Mouse (Mus musculus) midbrain, embryonic 14.5 days (tissue): ENCODE results near the gene Tmem25. TPM values are rescaled to one million over a fixed set of nuclear protein-coding genes. Genes with fewer than 3 reads are reported as not detected.
"Not testable (repeated sequence)": the region's sequence is repeated elsewhere in the genome, so short reads cannot be mapped to it uniquely, and the experiment has no call there.

Source experiments
- ATAC-seq: fragments of 200-750 bp; cut with Nextera tagmentation; 2 replicates; pipeline ENCODE4 v1.8.0; 2017; ENCODE audit warnings: moderate number of reproducible peaks, moderate library complexity; ENCODE audit not compliant: low FRiP score, low TSS enrichment
- DNase-seq: peaks from one replicate; pipeline ENCODE4 v3.0.0-alpha.2; 2015
- H3K27ac ChIP-seq: fragments of 300-500 bp; sonication (generic); replicated peaks from 2 replicates; pipeline ENCODE4 v1.5.1; 2014; ENCODE audit warnings: mild to moderate bottlenecking, low read depth, low read length, moderate library complexity
- H3K27me3 ChIP-seq: fragments of 300-500 bp; sonication (generic); 2 replicates; pipeline ENCODE4 v1.6.1; 2014; ENCODE audit warnings: low read length, control low read depth, mixed read lengths; ENCODE audit not compliant: control insufficient read depth, insufficient read depth
- H3K36me3 ChIP-seq: fragments of 300-500 bp; sonication (generic); 2 replicates; pipeline ENCODE4 v1.6.1; 2014; ENCODE audit warnings: low read length, control low read depth; ENCODE audit not compliant: control insufficient read depth, insufficient read depth
- H3K4me1 ChIP-seq: fragments of 300-500 bp; sonication (generic); 2 replicates; pipeline ENCODE4 v1.6.1; 2014; ENCODE audit warnings: mild to moderate bottlenecking, antibody characterized with exemption, low read length, control low read depth; ENCODE audit not compliant: control insufficient read depth, insufficient read depth
- H3K4me2 ChIP-seq: fragments of 300-500 bp; sonication (generic); 2 replicates; pipeline ENCODE4 v1.6.1; 2014; ENCODE audit warnings: mild to moderate bottlenecking, low read length, moderate library complexity
- H3K4me3 ChIP-seq: fragments of 300-500 bp; sonication (generic); replicated peaks from 2 replicates; pipeline ENCODE4 v1.5.1; 2014; ENCODE audit warnings: low read depth, low read length
- H3K9ac ChIP-seq: fragments of 300-500 bp; sonication (generic); replicated peaks from 2 replicates; pipeline ENCODE4 v1.6.1; 2014; ENCODE audit warnings: mild to moderate bottlenecking, low read length, moderate library complexity
- H3K9me3 ChIP-seq: fragments of 300-500 bp; sonication (generic); 2 replicates; pipeline ENCODE4 v1.6.1; 2016; ENCODE audit warnings: low read length, control low read depth, mixed read lengths; ENCODE audit not compliant: control insufficient read depth
- WGBS: fragments of 180-500 bp; shearing (Covaris S2); extraction: QIAGEN DNeasy Blood & Tissue Kit; methylation state at CpG from one replicate; pipeline ENCODE4 v1.1.7; 2014; 5-methylcytosine and 5-hydroxymethylcytosine counted together
- polyA plus RNA-seq: library from polyadenylated mRNA; unstranded; fragments of >200 nt; fragmentation: Nextera tagmentation; extraction: Ambion mirVana; gene quantifications from 2 replicates; pipeline ENCODE4 v1.2.1, GENCODE M21; 2014

Tmem25 gene
- polyA plus RNA-seq, 1 experiment from 2014 or later: 10.0 TPM

DNA sequence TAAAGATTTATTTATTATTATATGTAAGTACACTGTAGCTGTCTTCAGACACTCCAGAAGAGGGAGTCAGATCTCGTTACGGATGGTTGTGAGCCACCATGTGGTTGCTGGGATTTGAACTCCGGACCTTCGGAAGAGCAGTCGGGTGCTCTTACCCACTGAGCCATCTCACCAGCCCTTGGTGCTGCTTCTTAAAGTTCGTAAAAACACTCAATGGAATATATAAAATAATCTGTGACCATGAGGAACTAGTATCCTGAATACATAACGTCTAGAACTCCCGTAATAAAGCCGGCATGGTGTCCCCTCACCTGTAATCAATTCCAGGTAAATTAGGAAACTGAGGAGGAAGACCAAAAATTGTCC is 31.1 kb downstream of the Tmem25 start:
- peaks cover 18% of the 10 kb centered on the region for H3K4me1 ChIP-seq
- H3K36me3 ChIP-seq, H3K27me3 ChIP-seq, H3K9ac ChIP-seq, ATAC-seq, DNase-seq, H3K9me3 ChIP-seq: not testable (repeated sequence)
- H3K4me2 ChIP-seq: peak overlapping the region; percentile 80
- 44% methylated on average over 7 of the region's 9 CpGs for WGBS
- H3K4me3 ChIP-seq: peak overlapping the region; percentile 99; the same call in 1 of the 2 replicates
- H3K27ac ChIP-seq: peak overlapping the region; percentile 95; the same call in 1 of the 2 replicates

DNA sequence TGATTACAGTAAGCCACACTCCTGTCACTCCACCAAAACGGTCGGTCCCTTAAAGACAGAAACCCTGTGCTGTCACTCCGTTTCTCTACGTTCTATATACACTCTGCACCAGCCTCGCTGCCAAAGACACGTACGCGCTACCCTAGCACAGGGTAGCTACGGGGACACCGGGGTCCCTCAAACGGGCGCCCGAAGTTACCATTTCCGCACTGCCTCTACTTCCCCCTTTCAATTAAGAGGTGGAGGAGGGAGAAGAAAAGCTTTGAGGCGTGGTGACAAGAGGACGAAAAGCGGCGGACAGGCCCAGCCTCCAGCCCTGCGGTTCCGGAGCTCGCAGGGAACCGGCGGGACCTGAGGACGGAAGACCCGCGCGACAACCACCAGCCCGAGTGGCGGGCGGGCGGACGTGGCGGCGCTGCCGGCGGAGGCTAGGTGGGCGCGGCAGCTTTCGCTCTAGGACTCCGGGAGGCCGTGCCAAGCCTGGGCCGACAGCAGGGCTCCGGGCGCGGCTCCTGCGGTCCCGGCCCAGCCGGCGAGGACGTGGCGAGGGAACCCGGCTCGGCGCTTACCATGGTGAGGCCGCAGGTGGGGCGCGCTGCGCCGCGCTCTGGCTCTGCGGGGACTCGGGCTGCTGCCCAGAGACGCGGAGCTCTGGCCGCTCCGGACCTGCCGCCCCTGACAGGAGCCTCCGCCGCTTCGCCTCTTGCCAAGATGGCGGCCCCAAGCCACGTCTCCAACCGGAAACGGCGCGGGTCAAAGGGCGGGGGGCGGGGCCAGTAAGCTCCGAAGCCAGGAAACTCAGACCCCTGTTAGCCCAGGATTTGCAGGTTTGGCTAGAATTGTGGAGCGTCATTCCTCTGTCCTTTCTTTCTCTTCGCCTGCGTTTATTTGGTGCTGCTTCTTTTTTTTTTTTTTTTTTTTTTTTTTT is 31.7 kb downstream of the Tmem25 start, which contains the start of the genes Arcn1 and Ift46:
Arcn1 (minus strand) TSS at position 745 of the 928 bp plus-strand sequence.
Ift46 (plus strand) TSS at position 808 of the 928 bp plus-strand sequence.
- ATAC-seq (peak; percentile 94), DNase-seq (peak; percentile 95)
- Histone ChIP-seq H3K36me3 (no peaks in the 10 kb centered on the region), H3K4me1 (peaks cover 18% of the 10 kb centered on the region), H3K9ac (peak within 1 kb of the TSS; percentile 95), H3K4me3 (peak within 1 kb of the TSS; percentile 99), H3K27ac (peak within 1 kb of the TSS; percentile 95), H3K4me2 (peak within 1 kb of the TSS; percentile 80), H3K9me3 (no peaks in the 10 kb centered on the region), H3K27me3 (no peaks in the 10 kb centered on the region)
- under 1% methylated on average over 73 of the region's 82 CpGs for WGBS

- DNase-seq (no peak), ATAC-seq (no peak)
- H3K4me2 ChIP-seq: no peak overlapping the region
- H3K4me3 ChIP-seq: no peak overlapping the region
- H3K9ac ChIP-seq: no peak overlapping the region
- H3K4me1 ChIP-seq: peaks cover 6% of the 10 kb centered on the region
- no peaks in the 10 kb centered on the region for H3K9me3 ChIP-seq
- 87% methylated on average over 2 of the region's 2 CpGs for WGBS
- H3K27me3 ChIP-seq: no peaks in the 10 kb centered on the region
- H3K36me3 ChIP-seq: peaks cover 28% of the 10 kb centered on the region
- H3K27ac ChIP-seq: no peak overlapping the region
Observed at GRCm38 (mm10) chr9:44760873-44761272, 38.2 kb downstream of the Tmem25 start.

GRCm38 (mm10) chr9:44748473-44748872 is 50.6 kb downstream of the Tmem25 start:
- DNase-seq (no peak), ATAC-seq (no peak)
- H3K27me3 ChIP-seq: no peaks in the 10 kb centered on the region
- no peak overlapping the region for H3K9ac ChIP-seq
- H3K27ac ChIP-seq: no peak overlapping the region
- no peak overlapping the region for H3K4me3 ChIP-seq
- 94% methylated on average over 7 of the region's 7 CpGs for WGBS
- no peaks in the 10 kb centered on the region for H3K9me3 ChIP-seq
- no peaks in the 10 kb centered on the region for H3K4me1 ChIP-seq
- peaks cover 99% of the 10 kb centered on the region for H3K36me3 ChIP-seq
- no peak overlapping the region for H3K4me2 ChIP-seq

DNA sequence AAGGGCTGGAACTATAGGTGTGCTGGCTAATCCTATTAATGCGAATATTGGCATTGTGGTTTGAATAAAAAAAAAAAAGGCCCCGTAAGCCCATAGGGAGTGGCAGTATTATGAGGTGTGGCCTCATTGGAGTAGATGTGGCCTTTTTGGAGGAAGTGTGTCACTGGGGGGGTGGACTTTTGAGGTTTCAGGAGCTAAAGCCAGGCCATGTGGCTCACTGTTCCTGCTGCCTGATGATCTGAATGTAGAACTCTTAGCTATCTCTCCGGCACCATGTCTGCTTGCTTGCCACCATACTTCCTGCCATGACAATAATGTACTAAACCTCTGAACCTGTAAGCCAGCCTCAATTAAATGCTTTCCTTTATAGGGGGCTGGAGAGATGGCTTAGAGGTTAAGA is 51.8 kb downstream of the Tmem25 start:
- no peak for ATAC-seq
- peaks cover 97% of the 10 kb centered on the region for H3K36me3 ChIP-seq
- 91% methylated on average over 3 of the region's 3 CpGs for WGBS

GRCm38 (mm10) chr9:44746666-44747065 is 52.4 kb downstream of the Tmem25 start:
- Histone ChIP-seq H3K4me2 (no peak overlapping the region), H3K27ac (no peak overlapping the region), H3K9me3 (no peaks in the 10 kb centered on the region), H3K9ac (no peak overlapping the region), H3K4me3 (no peak overlapping the region), H3K27me3 (no peaks in the 10 kb centered on the region), H3K4me1 (no peaks in the 10 kb centered on the region), H3K36me3 (peaks cover 93% of the 10 kb centered on the region)
- WGBS: 97% methylated on average over 3 of the region's 3 CpGs
- DNase-seq (no peak), ATAC-seq (no peak)

More for the DNA sequence above, 51.8 kb downstream of the Tmem25 start:
- H3K9ac ChIP-seq: no peak overlapping the region
- H3K27me3 ChIP-seq: no peaks in the 10 kb centered on the region
- no peak for DNase-seq
- no peaks in the 10 kb centered on the region for H3K9me3 ChIP-seq
- no peak overlapping the region for H3K4me2 ChIP-seq
- H3K4me3 ChIP-seq: no peak overlapping the region
- H3K27ac ChIP-seq: no peak overlapping the region
- no peaks in the 10 kb centered on the region for H3K4me1 ChIP-seq

DNA sequence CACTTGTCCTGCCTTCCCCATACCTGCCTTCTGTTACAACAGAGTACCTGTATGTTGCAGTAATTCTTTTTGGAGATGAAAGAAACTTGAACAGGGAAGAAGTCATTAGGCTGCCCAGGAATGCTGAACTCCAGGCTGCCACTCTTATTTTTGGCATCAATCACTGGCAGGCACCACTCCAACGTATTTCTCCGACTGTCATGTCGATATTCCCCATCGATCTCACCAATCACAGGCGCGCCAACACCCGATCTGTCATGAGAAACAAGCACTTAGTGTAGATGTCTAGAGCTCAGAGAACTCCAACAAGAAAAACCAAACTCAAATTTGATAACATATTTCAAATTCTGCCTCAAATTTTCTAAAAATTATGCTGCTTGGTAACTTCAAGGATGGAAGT is 53.7 kb downstream of the Tmem25 start:
- 91% methylated on average over 7 of the region's 7 CpGs for WGBS
- no peak overlapping the region for H3K27ac ChIP-seq
- H3K27me3 ChIP-seq: no peaks in the 10 kb centered on the region
- H3K9me3 ChIP-seq: no peaks in the 10 kb centered on the region
- no peak overlapping the region for H3K9ac ChIP-seq
- no peaks in the 10 kb centered on the region for H3K4me1 ChIP-seq
- H3K36me3 ChIP-seq: peaks cover 89% of the 10 kb centered on the region
- no peak for ATAC-seq
- DNase-seq: no peak
- H3K4me3 ChIP-seq: no peak overlapping the region
- H3K4me2 ChIP-seq: no peak overlapping the region
